Mouse (Mus musculus): ENCODE measurements at regions not wholly inside any gene's neighbourhood (a gene's known extent, or its start where the extent isn't known, plus 50 kb on each side); places are given as distances from the start of the nearest gene placed in this dataset.

GRCm38 (mm10) chr9:17294327-17294726 is 793.2 kb upstream of the Fat3 start:
- Histone ChIP-seq H3K36me3 (no peaks in the 10 kb centered on the region), H3K27me3 (no peaks in the 10 kb centered on the region), H3K4me2 (no peak overlapping the region), H3K4me3 (replicated peaks) (no peak overlapping the region), H3K27ac (no peak overlapping the region), H3K9me3 (replicated peaks) (no peaks in the 10 kb centered on the region), H3K9ac (no peak overlapping the region), H3K4me1 (0 out of 2 replicates have a peak, but pooled peaks cover under 1% of the 10 kb centered on the region)
- no peak for ATAC-seq (replicated peaks; ENCODE audit: low FRiP score)
- WGBS = 84% methylated on average over 1 of the region's 1 CpGs

GRCm38 (mm10) chr9:17288790-17289596 is 787.9 kb upstream of the Fat3 start:
- Histone ChIP-seq H3K9ac (no peak overlapping the region), H3K4me2 (no peak overlapping the region), H3K27me3 (no peaks in the 10 kb centered on the region), H3K27ac (0 out of 2 replicates have a peak overlapping the region, but pooled peaks have one; percentile 4), H3K4me1 (0 out of 2 replicates have a peak, but pooled peaks cover 2% of the 10 kb centered on the region), H3K36me3 (no peaks in the 10 kb centered on the region), H3K9me3 (replicated peaks) (no peaks in the 10 kb centered on the region), H3K4me3 (replicated peaks) (no peak overlapping the region)
- 0 out of 2 replicates have a peak, but pooled peaks have one; percentile 56 for ATAC-seq (replicated peaks; ENCODE audit: low FRiP score)
- 36% methylated on average over 6 of the region's 6 CpGs for WGBS

- Histone ChIP-seq H3K27ac (no peak overlapping the region), H3K27me3 (no peaks in the 10 kb centered on the region), H3K4me1 (no peaks in the 10 kb centered on the region), H3K4me3 (replicated peaks) (no peak overlapping the region), H3K9me3 (replicated peaks) (no peaks in the 10 kb centered on the region), H3K9ac (no peak overlapping the region), H3K4me2 (no peak overlapping the region), H3K36me3 (no peaks in the 10 kb centered on the region)
- ATAC-seq (replicated peaks; ENCODE audit: low FRiP score) = no peak
- whole genome bisulfite sequencing = 60% methylated on average over 4 of the region's 4 CpGs
These were observed 778.4 kb upstream of the Fat3 start for GRCm38 (mm10) chr9:17279334-17279990.

GRCm38 (mm10) chr9:17272616-17273015 is 771.5 kb upstream of the Fat3 start:
- Histone ChIP-seq H3K9me3 (replicated peaks) (no peaks in the 10 kb centered on the region), H3K36me3 (no peaks in the 10 kb centered on the region), H3K4me3 (replicated peaks) (no peak overlapping the region), H3K4me2 (no peak overlapping the region), H3K27me3 (no peaks in the 10 kb centered on the region), H3K4me1 (no peaks in the 10 kb centered on the region), H3K27ac (no peak overlapping the region), H3K9ac (no peak overlapping the region)
- WGBS = 34% methylated on average over 2 of the region's 2 CpGs
- no peak for ATAC-seq (replicated peaks; ENCODE audit: low FRiP score)

- Histone ChIP-seq H3K27me3 (no peaks in the 10 kb centered on the region), H3K4me3 (replicated peaks) (no peak overlapping the region), H3K9ac (no peak overlapping the region), H3K27ac (no peak overlapping the region), H3K4me1 (no peaks in the 10 kb centered on the region), H3K4me2 (no peak overlapping the region), H3K36me3 (no peaks in the 10 kb centered on the region), H3K9me3 (replicated peaks) (no peaks in the 10 kb centered on the region)
- ATAC-seq (replicated peaks; ENCODE audit: low FRiP score) = no peak
- 59% methylated on average over 1 of the region's 1 CpGs for WGBS
These were observed 768.5 kb upstream of the Fat3 start for GRCm38 (mm10) chr9:17269624-17270023.

- no peaks in the 10 kb centered on the region for H3K27me3 ChIP-seq
- no peaks in the 10 kb centered on the region for H3K4me1 ChIP-seq
- H3K27ac ChIP-seq = no peak overlapping the region
- WGBS = 94% methylated on average over 1 of the region's 1 CpGs
- H3K36me3 ChIP-seq = no peaks in the 10 kb centered on the region
- no peak overlapping the region for H3K9ac ChIP-seq
- no peak for ATAC-seq (replicated peaks; ENCODE audit: low FRiP score)
- no peak overlapping the region for H3K4me3 ChIP-seq (replicated peaks)
- no peak overlapping the region for H3K4me2 ChIP-seq
- no peaks in the 10 kb centered on the region for H3K9me3 ChIP-seq (replicated peaks)
These were observed 756.1 kb upstream of the Fat3 start for GRCm38 (mm10) chr9:17257148-17257547.

- WGBS = 84% methylated on average over 4 of the region's 4 CpGs
These were observed 726.0 kb upstream of the Fat3 start for GRCm38 (mm10) chr9:17227091-17227481.

GRCm38 (mm10) chr9:17226475-17227090 is 725.5 kb upstream of the Fat3 start:
- H3K4me1 ChIP-seq = no peaks in the 10 kb centered on the region
- no peaks in the 10 kb centered on the region for H3K27me3 ChIP-seq
- H3K9me3 ChIP-seq (replicated peaks) = no peaks in the 10 kb centered on the region
- H3K9ac ChIP-seq = no peak overlapping the region
- H3K36me3 ChIP-seq = no peaks in the 10 kb centered on the region
- no peak overlapping the region for H3K4me3 ChIP-seq (replicated peaks)
- WGBS = 83% methylated on average over 3 of the region's 3 CpGs
- no peak overlapping the region for H3K4me2 ChIP-seq
- ATAC-seq (replicated peaks; ENCODE audit: low FRiP score) = no peak
- no peak overlapping the region for H3K27ac ChIP-seq

More at GRCm38 (mm10) chr9:17227091-17227481, 726.0 kb upstream of the Fat3 start:
- H3K4me1 ChIP-seq = no peaks in the 10 kb centered on the region
- H3K36me3 ChIP-seq = no peaks in the 10 kb centered on the region
- no peak overlapping the region for H3K27ac ChIP-seq
- no peak overlapping the region for H3K4me3 ChIP-seq (replicated peaks)
- H3K9ac ChIP-seq = no peak overlapping the region
- no peaks in the 10 kb centered on the region for H3K9me3 ChIP-seq (replicated peaks)
- H3K4me2 ChIP-seq = no peak overlapping the region
- no peak for ATAC-seq (replicated peaks; ENCODE audit: low FRiP score)
- no peaks in the 10 kb centered on the region for H3K27me3 ChIP-seq

- H3K27ac ChIP-seq = no peak overlapping the region
- no peak overlapping the region for H3K9ac ChIP-seq
- H3K4me1 ChIP-seq = no peaks in the 10 kb centered on the region
- H3K4me3 ChIP-seq (replicated peaks) = no peak overlapping the region
- no peak for ATAC-seq (replicated peaks; ENCODE audit: low FRiP score)
- no peaks in the 10 kb centered on the region for H3K9me3 ChIP-seq (replicated peaks)
- no peaks in the 10 kb centered on the region for H3K27me3 ChIP-seq
- H3K4me2 ChIP-seq = no peak overlapping the region
- no peaks in the 10 kb centered on the region for H3K36me3 ChIP-seq
These were observed 694.3 kb upstream of the Fat3 start for GRCm38 (mm10) chr9:17195339-17195738.

GRCm38 (mm10) chr9:17189552-17189951 is 688.5 kb upstream of the Fat3 start:
- H3K4me1 ChIP-seq = no peaks in the 10 kb centered on the region
- H3K36me3 ChIP-seq = no peaks in the 10 kb centered on the region
- no peak overlapping the region for H3K4me2 ChIP-seq
- no peak for ATAC-seq (replicated peaks; ENCODE audit: low FRiP score)
- H3K9ac ChIP-seq = no peak overlapping the region
- H3K9me3 ChIP-seq (replicated peaks) = no peaks in the 10 kb centered on the region
- H3K27ac ChIP-seq = no peak overlapping the region
- 85% methylated on average over 2 of the region's 2 CpGs for WGBS
- H3K27me3 ChIP-seq = no peaks in the 10 kb centered on the region
- no peak overlapping the region for H3K4me3 ChIP-seq (replicated peaks)

- Histone ChIP-seq H3K4me3 (replicated peaks) (no peak overlapping the region), H3K27me3 (no peaks in the 10 kb centered on the region), H3K9me3 (replicated peaks) (no peaks in the 10 kb centered on the region), H3K27ac (no peak overlapping the region), H3K36me3 (no peaks in the 10 kb centered on the region), H3K9ac (no peak overlapping the region), H3K4me1 (no peaks in the 10 kb centered on the region), H3K4me2 (no peak overlapping the region)
- WGBS = 90% methylated on average over 1 of the region's 1 CpGs
- ATAC-seq (replicated peaks; ENCODE audit: low FRiP score) = no peak
These were observed 667.1 kb upstream of the Fat3 start for GRCm38 (mm10) chr9:17168193-17168592.

GRCm38 (mm10) chr9:17166331-17166730 is 665.2 kb upstream of the Fat3 start:
- Histone ChIP-seq H3K4me3 (replicated peaks) (no peak overlapping the region), H3K4me2 (no peak overlapping the region), H3K4me1 (no peaks in the 10 kb centered on the region), H3K36me3 (no peaks in the 10 kb centered on the region), H3K27me3 (no peaks in the 10 kb centered on the region), H3K9ac (no peak overlapping the region), H3K27ac (no peak overlapping the region), H3K9me3 (replicated peaks) (no peaks in the 10 kb centered on the region)
- ATAC-seq (replicated peaks; ENCODE audit: low FRiP score) = no peak
- 79% methylated on average over 1 of the region's 1 CpGs for WGBS
